Mouse (Mus musculus): ENCODE results near the gene Fastkd3.

Fastkd3 gene

DNA sequence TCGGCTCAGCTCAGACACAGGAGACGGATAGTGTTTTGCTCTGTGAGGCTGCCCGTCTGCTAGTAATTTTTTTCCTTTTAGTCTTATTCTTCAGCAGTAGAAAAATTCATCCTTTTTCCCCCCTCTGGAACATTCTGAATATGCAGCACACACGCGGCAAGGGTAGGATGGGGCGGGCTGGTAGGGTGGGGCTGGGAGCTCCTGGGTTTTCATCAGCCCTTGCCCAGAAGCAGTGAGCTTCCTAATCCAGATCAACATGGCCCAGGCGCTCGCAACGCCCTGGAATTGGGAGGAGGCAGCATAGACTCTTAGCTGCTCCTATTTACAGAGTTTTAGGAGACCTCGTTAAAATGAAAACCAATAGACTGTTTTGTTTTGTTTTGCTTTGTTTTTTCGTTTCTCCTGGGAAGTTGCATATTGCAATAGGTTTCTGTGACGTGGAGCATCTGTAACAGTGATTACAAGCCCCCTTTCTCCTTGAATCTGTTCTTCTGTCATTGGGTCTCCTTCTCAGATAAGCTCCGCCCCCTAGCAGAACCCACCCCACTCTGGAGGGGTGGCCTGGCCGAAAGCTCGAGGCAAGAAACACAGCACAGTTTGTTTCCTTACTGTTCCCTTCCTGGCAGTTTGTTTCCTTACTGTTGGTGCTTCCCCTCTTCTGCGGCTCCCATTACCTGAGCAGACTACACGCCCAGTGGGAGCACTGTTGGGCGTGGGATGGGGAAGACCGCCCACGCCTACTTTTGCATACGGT lies 25.8 kb downstream of the Fastkd3 start:
- DNase-seq (ENCODE audit: low spot score in 2 of 2), result no peak

DNA sequence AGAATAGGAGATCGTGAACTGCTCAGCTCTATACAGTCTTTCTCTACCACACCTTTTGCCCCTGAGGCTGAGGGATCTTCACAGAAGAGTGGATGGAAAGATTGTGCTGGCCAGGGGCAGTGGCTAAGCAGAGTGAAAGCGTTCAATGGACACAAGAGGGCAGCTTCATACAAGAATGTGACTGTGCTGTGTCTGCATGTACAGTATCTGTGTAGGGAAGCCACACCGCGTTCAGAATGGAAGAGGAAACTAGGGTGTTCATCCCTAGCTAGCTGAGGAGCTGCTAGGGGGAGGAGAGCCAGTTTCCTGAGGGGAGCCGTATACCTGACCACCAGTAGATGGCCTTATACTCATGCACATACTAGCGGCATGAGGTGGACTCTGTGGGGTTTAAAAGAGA lies 40.8 kb downstream of the Fastkd3 start:
- DNase-seq (ENCODE audit: low spot score in 2 of 2), result no peak

DNA sequence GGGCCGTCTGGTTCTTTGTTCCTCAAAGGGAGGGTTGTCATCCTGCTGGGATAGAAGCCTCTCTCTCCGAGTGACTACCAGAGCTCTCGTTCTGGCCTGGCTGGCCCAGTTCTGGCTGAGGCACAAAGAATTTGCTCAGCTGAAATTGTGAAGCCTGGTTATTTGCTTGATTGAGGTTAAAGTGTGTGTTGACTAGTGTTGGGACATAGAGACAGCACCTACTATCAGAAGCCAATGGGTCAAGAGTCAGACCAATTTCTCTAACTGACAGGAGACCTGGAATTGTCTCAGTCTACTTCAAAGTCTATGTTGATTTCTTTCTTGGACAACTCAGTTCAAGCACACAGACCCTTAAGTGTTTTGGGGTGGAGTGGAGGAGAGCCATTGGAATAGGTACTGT lies 45.0 kb downstream of the Fastkd3 start:
- no peak for DNase-seq (ENCODE audit: low spot score in 2 of 2)

Data from frontal cortex, postnatal 14 days (tissue).